Mouse (Mus musculus) adipocyte (in vitro differentiated cells): ENCODE data around the gene Tm9sf2.
"Not testable (repeated sequence)": the region's sequence is repeated elsewhere in the genome, so short reads cannot be mapped to it uniquely, and the experiment has no call there.

Experiments used
- DNase-seq: peaks from one replicate; pipeline ENCODE4 v3.0.0-alpha.2; 2016; ENCODE audit warnings: low spot score

The Tm9sf2 gene

DNA sequence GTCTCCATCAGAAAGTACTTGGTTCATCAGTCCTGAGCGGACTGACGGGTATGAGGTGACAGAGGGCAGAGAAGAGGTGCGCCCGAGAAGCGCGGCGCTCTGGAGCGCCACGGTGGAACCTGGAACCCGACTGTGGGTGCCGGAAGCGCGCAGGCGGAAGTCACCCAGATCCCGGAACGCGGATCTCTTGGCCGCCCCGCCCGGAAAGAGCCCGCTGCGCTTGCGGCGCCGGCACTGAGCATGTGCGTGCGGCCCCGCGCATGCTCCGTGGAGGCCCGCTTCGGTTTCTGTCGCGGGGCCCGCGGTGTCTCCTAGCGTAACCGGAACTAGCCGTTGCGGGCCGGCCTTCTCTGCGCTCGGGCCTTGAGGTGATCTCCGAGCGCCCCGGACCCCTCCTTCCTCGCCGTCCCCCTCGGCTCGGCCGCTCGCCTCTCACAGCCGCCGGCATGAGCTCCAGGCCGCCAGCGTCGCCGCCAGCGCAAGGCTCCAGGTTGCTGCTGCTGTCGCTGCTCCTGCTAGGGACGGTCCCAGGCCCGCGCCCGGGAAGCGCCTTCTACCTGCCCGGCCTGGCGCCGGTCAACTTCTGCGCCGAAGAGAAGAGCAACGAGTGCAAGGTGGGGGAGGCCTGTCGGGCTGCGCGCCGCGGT is at the start of gene Tm9sf2:
TSS of gene Tm9sf2 (plus strand) at position 217 of the 647 bp plus-strand sequence.
- DNase-seq = peak; percentile 92

DNA sequence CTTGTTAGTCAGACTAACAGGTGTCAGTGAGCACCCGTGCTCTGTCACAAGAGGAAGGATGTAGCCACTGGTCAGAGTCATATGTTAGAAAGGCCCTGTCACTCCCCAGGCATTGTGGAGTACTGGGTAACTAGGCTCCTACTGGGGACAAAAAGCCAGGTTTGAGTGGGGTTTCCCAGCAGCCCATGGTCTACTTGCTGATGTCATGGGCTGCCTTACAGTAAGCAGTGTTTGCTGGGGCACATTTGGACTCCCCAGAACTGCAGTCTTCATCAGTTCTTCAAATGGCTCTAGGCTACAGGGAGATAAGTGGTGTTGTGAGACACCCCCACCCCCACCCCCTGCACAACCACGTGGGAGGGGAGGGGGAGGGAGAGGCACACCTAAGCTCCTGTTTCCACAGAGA is 48.9 kb upstream of the Tm9sf2 start:
- DNase-seq = no peak

DNA sequence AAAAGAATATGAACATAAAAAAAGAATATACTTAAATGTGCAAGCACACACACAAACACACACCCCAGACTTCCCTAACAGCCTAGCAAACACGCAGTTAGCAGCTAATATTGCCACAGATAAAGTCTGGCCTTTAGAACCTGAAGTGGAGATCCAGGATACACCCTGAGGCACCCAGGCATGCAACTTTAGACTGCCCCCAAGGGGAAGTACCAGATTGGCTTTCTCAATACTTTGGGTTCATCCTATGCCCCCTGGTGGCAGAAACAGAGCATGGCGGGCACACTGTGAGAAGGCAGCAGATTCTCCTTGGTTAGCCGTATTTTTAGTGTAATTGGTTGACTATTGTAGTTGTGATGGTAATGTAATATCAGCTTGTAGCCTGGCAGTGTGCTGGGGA is 46.2 kb upstream of the Tm9sf2 start:
- peak; percentile 90 for DNase-seq

DNA sequence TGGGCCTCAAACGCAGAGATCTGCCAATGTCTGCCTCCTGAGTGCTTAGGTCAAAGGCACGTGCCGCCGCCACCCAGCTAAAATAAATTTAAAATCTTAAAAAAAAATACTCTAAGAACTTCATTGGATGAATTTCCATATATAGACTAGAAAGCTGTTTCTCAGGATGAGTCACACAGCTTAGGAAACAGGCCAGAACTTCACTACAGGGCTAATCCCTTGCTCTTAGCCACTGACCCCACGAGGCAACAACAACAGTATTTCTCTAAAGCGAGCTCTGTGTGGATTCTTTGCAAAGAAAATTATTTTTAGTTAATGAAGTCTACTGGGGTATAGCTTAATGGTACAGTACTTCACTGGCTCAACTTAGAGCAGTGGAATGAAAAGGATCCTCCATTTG is 45.5 kb upstream of the Tm9sf2 start:
- DNase-seq = no peak

DNA sequence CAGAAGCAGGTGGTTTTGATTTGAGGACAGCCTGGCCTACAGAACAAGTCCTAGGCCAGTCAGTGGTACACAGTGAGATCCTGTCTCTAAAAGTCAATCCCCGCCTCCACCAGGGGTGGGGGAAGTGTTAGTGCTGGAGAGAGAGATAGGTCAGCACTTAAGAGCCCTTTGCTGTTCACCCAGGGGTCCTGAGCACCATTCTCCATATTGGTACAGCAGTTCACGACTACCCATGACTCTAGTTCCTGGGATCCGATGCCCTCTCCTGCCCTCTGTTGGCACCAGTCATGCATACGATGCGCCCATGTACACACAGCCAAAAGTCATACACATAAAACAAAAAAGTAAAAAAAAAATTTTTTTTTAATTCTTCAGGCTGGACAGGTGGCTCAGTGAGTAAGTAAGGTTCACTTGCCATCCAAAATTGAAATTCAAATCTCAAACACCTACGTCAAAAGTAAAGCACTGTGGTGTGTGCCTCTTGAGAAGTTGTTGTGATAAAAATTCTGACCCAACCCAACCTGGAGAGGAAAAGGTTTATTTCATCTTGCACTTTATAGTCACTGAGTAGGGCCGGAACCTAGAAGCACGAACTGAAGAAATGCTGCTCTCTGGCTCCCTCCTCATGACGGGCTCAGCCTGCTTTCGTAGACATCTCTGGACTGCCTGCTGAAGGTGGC is 44.3 kb upstream of the Tm9sf2 start:
- no peak for DNase-seq

DNA sequence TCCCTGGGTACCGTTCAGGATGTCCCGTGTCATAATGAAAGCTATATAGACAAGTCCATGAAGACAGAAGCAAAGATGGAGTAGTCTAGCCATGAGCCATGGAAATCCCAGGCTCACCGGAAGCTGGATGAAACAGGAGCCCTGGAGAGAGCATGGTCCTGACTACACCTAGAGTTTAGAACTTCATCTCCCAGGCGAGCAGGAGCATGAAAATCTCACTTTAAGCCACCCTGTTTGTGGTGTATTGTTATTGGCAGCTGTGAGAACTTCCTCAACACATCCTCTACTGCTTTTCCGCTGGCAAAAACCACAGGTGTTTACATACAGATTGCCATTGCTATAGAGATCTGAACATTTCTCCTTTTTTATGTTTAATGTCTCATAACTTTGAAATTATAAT is 43.2 kb upstream of the Tm9sf2 start:
- DNase-seq = no peak

DNA sequence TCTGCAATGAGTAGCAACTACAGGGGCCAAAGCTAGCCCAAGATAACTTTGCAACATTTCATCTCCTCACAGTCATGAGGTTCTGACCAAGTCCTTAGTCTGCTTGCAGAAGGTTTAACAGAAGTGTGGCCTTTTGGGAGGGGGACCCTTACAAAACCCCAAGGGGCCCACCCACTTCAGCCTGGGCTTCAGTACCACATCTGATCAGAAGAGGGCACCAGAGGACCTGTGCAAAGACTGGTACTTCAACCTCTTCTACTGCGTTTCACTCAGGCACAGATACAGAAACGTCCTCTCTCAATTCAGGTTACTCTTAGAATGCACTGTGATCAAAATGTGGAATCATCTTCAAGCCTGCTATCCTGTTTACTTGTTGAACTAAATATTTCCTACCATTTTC is 42.3 kb upstream of the Tm9sf2 start:
- DNase-seq = peak; percentile 63

DNA sequence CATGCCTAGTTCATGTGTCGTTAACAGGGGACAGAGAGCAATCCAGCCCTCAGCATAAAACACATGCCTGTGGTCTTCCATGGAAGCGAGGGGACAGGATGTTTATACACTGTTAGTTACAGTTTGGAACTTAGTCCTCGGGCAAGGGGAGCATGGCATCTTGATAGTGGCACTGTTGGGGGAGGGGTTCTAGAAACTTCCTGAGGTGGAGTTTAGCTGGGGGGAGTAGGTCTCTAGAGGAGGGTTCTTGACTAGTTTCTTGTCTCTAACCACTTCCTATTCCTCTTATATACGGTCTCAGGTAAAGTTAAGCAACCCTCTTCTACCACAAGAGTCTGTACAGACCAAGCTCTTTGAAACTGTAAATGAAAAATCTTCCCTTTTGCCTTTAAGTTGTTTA is 40.6 kb upstream of the Tm9sf2 start:
- DNase-seq = no peak

DNA sequence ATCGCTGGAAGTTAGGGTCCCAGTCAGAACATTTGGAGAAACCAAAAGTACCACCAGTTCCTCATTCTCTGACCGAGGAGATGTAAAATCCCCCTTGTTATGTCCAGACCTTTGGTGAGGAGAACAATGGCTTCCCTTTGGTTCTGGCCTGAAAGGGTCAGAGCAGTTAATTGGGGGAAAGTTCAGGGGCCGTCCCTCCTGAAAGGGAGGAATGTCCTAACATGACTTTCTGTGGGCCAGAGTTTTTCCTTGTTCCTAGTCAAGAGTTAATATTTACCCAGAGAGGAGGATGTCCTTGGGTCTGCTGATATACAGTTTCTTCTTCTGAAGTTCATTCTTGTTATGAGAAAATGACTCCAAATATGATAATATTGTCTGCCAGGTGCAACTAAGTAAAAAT is 38.8 kb upstream of the Tm9sf2 start:
- DNase-seq = not testable (repeated sequence)

DNA sequence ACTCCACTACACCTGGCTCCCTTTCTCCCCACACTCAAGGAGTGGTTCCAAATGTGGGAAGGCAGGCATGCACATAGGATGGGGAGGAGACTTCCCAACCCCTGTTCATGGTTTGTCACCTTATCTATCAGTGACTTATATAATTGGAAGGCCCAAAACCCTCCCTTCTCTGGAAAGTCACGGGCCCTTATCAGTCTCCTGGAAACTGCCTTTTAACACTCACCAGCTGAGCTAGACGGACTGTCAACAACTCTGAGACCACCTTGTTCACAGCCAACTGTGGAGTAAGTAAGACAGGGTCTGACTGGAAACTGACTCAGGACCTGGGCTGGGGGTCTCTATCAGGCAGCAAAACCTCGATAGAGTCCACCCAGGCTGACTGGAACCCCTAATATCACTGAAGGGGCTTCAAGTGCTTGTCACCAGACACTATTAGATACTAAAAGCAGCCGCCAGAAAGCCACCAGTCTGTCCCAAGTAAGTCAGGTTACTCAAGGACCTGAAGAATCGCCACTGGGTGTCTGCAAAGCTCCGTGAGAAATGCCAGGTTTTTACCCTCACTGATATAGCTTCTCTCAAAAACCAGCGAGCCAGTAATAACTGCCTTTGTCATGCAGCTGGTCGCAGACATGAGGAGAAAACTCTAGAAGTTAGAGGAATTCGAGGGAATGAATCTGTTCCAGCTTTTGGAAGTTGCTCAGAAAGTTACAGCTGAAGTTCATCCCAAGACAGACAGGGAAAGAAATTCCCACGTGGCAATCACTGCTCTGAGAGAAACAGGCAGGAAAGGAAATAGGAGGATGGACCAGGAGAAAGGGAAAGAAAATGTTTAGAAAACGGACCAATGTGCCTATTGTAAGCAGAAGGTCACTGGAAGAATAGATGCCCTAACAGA is 37.8 kb upstream of the Tm9sf2 start:
- peak; percentile 37 for DNase-seq

DNA sequence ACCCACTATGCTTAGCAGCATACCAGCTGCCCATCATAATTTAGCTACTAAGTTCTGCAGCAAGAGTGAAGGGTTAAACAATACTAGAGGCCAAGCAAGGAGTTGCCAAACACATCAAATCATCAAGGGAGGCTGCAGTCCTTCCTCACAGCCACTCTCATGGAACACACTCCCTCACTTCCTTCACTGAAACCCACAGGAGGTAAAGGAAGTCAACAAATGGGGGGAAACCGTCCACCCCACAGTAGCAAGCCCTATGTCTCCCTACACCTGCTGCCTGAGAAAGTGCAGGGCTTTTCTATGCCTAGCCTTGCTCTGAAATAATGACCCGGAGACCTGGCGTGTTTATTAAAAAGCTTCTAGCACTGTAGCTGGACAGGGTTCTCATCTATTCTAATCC is 36.9 kb upstream of the Tm9sf2 start:
- no peak for DNase-seq

DNA sequence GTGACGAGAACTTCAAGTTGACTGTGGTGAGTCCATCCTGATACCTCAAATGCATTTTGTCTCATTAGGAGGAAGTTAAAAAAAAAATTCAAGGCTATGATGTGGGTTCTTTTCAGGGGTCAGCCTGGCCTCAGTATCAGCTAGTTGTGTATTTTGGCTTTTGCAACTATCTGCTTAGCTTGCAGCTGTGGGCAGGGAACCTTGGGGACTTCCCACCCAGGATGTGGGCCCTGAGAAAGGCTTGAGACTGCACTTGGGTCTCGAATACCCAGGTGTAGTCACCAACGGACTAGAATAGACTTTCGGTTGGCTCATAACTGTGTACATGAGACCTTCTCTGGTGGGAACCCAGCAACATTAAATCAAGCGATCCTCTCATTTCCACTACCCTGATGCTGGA is 33.4 kb upstream of the Tm9sf2 start:
- no peak for DNase-seq

DNA sequence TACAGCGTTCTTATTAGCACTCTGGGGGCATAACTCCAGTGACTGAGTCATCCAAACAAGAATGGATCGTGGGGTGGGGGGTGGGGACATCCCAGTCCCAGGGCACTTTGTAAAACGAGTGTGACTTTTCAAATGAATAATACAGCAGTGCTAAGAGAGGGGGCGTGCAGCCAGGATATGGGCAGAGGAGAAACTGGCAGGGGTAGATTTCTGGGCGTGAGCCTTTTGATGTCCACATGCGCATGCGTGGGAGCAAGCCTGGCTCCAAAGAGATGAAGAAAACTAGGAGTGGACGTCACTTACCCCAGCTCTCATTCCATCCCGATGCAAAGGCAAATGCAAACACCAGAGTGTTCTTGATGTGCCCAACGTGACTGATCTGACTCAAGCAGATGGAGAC is 32.5 kb upstream of the Tm9sf2 start:
- no peak for DNase-seq

DNA sequence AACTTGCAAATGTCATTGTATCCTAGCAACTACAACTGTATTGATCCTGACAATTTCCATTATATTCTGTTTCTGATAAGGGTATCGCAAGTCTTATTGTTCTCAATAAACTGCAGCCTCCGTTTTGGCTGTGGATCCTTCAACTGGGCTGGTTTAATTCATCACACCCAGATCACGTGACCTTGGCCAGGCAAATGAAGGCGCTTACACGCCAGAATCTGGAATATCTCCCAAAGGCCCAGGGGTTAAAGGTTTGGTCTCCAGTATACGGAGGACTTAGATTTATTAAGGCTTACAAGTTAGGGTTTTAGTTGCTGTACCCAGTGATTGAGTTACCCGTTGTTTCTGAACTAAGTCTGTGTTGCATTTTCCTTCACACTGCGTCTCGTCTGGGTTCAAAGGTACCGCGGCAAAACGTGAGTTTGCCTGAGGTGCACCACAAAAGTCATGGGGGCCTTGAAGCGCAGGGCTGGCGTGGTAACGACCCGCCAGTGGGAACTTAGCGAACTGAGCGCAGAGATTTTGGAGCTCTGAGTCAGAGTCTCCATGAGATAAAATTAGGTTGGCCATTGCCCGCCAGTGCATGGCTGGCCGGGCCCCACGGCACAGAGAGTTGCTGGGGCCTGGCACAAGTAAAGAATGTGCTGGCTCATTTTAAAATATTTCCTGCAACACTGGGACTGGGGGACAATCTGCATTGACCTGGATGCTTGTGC is 31.2 kb upstream of the Tm9sf2 start:
- no peak for DNase-seq

DNA sequence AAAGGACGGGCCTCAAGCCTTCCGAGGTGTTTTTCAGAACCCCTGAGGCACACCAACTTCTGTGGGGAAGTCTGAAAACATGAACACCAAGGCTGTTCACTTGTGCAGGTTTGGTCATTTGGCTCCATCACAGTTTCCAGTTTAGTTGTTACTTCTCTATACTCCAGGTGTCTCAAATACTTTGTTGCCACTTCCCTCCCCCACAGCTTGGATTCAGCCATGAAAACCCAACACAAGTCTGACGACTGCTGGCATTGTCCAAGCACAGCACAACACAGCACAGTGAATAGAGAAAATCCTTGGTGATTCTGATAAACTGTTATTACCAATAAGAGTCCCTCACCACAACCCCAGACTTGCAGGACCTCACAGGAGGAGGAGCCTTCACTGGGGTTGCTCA is 29.8 kb upstream of the Tm9sf2 start:
- DNase-seq = no peak

DNA sequence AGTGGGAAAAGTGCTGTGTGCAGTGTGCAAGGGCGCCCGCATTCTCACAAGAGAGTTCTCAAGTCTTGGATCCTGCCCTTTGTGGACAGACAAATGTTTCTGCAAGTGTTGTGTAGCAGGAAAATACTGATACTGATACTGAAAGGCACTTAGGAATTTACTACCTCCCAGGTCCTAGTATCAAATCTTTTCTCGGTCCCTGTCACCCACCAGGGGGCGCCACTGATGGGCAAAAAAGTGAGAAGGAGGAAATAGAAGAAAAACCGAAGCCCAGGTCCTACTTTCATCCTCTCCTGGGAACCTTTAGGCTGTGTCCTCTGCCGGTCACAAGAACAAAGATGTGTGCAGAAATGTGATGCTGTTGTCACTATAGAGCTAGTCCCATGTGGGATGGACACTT is 27.4 kb upstream of the Tm9sf2 start:
- peak; percentile 64 for DNase-seq

DNA sequence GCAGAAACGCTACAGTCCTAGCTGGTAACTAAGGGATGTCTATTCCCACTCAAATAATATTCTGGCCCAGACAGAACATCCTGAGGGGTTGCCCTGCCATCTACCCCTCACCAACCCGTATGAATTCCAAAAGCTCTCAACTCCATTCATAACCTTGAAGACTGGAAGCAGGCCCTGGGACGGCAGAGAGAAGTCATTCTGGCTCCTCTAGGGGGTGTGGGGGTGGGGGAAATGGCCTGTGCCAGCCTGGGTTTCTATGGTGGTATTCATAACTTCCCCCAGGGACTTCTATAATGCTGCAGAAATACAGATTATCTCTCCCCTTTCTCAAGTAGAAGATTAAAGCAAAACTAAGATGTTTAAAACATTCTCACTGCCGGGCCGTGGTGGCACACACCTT is 26.9 kb upstream of the Tm9sf2 start:
- DNase-seq = no peak

DNA sequence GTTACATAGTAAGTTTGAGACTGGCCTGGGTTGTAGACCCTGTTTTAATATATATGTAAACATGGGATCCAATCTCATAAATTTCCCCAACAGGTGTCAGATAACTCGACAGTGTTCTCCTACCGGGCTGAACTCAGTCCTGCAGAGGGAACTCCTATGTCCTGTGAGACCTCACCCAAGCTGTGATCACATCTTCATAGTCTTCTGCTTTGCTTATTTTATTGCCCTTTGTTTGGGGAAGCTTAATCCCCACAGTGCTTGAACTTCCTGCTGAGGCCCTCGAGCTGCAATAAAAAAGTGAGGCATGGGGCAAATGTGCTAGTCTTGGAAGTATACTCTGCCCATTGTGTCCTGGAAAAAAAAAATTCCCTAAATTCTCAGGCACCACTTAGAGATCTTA is 25.5 kb upstream of the Tm9sf2 start:
- no peak for DNase-seq

DNA sequence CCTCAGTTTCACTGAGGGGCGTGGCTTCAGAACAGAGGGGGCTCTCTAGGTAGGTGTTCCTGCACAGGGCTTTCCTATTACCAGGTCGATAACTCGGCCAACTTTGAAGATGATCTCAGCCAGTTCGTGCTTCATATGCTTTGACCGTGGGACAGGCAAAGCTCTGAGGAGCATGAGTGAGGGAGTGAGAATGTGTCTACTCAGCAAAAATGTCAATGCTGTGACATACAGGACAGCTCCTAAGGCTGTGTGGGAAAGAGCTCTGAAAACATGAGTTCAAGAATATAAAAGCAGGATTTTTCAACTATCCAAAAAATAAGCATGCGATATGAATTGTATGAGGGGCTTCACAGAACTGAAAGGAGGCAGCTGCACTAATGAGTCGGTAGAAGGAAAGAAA is 23.3 kb upstream of the Tm9sf2 start:
- DNase-seq = no peak

DNA sequence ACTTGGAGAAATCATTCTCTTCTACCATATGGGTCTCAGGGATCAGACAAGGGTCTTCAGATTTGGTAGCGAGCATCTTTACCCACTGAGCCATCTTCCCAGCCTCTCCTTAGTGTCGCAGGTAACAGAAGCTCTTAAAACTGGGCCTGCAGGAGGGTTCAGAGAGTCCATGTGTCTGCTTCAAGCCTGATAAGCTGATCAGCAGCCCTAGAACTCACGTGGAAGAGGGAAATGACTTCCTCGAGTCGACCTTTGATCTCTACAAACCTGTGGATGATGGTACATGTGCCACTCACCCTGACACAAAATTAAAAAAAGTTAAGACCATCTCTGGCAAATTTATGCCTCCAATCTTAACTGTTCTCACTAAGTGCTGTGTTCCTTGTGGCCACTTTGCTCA is 18.9 kb upstream of the Tm9sf2 start:
- DNase-seq = no peak

DNA sequence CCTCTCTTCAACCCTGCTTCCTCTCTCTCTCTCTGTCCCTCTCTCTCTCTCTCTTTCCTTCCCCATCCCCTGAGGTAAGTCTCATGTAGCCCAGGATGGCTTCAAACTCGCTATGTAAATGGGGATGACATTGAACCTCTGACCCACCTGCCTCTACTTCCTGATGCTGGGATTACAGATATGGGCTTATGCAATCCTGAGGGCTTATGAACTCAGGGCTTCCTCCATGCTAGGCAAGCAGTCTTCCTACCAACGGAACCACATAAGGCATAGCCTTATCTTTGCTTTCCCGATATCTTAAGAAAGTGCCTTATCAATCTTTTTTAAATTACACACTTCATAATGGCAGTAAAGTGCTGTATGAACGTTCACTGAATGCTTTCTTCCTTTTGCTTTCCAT is 14.5 kb upstream of the Tm9sf2 start:
- DNase-seq = no peak

DNA sequence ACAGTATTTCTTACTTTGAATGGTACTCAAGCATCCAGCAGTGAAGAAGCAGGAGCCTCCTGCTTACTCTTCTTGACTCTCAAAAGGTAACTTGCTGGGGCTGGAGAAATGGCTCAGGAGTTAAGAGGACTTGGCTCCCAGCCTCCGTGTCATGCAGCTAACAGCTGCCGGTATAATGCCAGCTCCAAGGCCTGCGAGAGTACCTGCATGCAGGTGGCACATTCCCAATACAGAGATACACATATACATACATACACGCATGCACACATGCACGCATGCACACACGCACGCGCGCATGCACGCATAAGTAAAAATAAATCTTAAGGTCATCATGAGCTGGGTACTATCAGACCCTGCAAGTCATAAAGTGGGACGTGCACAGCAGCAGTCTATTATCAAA is 10.5 kb upstream of the Tm9sf2 start:
- no peak for DNase-seq

DNA sequence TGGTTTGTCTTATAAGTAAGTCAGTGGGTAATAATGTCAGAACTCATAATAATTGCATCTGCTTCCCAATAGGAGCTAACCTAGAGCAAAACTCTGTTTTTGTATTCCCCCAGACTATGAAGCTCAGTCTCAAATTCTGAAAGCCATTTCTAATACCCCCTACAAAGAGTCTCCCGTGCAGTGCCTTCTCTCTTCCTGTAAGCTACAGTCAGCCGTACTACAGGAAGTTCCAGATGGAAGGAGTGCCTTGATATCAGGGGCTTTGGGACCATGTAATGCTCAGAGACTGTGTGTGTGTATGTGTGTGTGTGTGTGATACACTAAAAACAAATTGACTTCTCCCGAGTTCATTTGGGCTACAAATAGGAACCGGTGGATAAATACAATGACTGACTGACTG is 7.3 kb upstream of the Tm9sf2 start:
- DNase-seq = no peak
